Mouse (Mus musculus): Measurements from ENCODE around the gene Nid1.
"Not testable (repeated sequence)": the region's sequence is repeated elsewhere in the genome, so short reads cannot be mapped to it uniquely, and the experiment has no call there.

Nid1 gene

GRCm38 (mm10) chr13:13454249-13454648, 16.9 kb downstream of the Nid1 start:
- DNase-seq, result not testable (repeated sequence)

GRCm38 (mm10) chr13:13455632-13456492, 18.5 kb downstream of the Nid1 start:
- DNase-seq, result not testable (repeated sequence)

GRCm38 (mm10) chr13:13458138-13458737, 20.9 kb downstream of the Nid1 start:
- no peak for DNase-seq

- no peak for DNase-seq
These were observed 23.3 kb downstream of the Nid1 start for GRCm38 (mm10) chr13:13460521-13461138.

DNA sequence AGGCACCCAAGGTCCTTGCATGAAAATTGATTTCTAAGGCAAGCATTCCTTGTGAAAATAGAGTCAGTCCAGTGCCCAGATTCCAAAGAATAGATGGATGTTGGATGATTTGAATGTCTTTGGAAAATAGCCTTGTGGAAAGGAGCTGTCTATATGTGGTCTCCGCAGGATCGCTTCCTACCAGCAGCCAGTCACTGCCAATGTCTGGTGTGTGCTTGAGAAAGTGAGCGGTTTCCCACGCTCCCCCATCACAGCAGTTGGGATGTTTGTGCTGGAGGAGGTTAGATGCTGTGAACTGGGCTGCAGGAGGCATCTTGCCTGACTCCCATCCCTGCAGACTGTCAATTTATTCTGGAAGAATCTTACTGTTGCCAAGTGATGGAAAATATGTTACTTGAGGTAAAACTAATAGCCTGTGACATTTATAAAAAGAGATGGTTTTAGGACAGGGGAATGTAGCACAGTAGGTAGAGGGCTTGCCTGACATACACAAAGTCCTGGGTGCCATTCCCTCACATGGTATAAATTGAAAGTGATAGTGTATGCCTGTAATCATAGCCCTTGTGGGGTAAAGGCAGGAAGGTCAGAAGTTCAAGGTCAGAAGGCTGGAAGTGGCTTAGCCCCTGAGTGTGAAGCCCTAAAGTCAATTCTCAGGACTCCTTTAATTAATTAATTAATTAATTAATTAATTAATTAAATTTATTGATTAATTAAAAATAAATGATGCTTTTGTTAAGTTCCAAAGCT, 24.3 kb downstream of the Nid1 start:
- DNase-seq, result no peak

DNA sequence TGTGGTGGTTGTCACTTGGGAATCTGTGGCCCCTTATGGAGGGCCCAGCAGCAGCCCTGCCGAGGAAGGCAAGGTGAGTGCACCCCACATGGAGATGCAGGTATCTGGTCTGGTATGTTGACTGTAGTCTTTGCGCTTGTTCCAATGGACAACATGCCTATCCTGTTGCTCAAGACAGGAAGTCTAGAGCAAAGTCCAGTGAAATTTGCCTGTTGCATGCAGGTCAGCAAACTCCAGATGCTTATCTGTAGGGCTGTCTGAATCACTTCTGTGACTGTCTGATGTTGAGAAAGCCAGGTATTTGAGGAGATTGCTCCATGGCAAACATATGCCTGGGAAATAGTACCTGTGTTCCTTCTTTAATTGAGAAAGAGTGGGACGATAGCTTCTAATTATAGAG, 26.6 kb downstream of the Nid1 start:
- no peak for DNase-seq

- not testable (repeated sequence) for DNase-seq
These were observed 29.9 kb downstream of the Nid1 start for GRCm38 (mm10) chr13:13467249-13467648.

DNA sequence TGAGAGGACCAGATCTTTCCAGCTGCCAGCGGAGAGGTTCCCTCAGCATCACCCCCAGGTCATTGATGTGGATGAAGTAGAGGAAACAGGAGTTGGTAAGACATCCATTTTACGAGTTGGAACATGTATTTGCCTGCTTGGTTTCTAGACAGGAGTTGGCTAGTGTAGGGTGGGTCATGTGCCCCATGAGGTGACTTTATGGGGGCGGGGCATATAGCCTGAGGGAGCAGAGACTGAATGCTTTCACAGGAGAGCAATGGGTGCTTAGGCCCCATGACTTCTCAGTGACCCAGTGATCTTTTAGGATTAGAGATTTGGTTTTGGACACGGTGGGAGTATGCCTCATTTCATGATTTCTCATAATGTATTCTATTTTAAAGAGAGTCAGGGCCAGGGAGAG, 31.2 kb downstream of the Nid1 start:
- DNase-seq, result no peak

DNA sequence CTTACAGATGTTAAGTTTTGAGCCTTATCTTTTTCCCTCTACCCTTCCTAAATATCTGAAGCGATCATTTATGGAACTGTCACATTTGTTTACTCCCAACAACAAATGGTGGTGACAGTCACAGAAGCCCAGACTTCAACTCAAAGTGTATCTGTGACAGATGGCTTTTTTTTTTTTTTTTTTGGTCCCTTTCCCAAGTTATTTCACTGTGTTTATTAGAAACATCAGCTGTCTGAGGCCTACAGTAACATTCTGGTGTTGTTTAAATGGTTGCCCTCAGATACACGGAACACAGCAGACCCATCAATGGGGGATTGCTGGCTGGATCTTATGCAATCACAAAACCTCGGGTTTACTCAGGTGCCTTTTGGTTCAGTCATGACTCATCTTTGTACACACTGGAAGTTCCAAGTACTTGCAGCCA, 34.0 kb downstream of the Nid1 start:
- DNase-seq, result no peak

- DNase-seq, result not testable (repeated sequence)
These were observed 37.1 kb downstream of the Nid1 start for GRCm38 (mm10) chr13:13474464-13474863.

DNA sequence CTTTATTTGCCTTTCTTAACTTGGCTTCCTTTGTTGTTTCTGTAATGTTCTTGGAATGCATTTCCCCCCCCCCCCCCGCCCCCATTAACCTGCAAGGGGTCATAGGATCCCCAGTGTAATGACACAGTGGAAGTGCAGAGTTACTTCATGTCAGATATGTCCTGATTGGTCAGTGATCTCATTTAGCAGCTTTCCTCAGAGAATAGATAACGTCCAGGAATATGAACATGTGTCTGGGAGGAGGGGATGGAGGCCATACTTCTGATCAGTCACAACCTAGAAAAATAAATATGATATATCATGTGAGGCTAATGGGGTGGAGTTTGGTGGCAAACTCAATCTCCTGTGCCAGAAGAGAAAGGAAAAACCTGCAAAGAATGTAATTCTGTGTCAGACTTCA, 37.6 kb downstream of the Nid1 start:
- no peak for DNase-seq

DNA sequence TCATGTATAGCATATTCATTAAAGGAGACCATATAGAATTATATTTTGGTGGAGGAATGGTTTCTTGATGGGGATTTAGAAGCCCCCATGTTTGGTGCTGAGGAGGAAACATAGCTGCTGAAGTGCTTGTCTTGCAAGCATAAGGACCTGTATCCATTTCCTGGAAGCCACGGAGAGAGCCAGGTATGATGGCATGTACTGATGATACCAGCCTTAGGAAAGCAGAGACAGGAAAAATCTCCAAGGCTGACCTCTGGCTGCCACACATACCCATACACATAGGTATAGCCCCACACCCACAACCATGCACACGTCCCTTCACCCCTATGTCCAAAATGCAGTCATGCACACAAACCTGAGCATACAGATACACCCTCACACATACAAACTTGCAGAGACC, 39.2 kb downstream of the Nid1 start:
- no peak for DNase-seq

DNA sequence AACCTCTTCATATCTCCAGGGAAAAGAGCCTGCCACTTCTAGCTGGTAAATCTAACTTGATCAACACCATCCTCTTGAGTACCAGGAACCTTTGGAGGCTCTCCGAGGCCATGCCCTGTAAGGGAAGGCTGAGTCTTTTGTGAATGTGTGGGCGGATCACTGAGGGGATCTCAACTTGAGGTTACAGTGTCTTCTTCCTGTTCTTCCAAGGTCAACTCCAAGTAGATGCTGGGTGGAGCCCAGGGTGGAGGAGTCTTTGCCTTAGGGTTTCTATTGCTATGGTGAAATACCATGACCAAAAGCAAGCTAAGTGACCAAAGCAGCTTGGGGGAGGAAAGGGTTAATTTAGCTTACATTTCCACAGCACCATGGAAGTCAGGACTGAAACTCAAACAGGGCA, 39.7 kb downstream of the Nid1 start:
- no peak for DNase-seq

- DNase-seq, result no peak
These were observed 42.6 kb downstream of the Nid1 start for GRCm38 (mm10) chr13:13479986-13480385.

GRCm38 (mm10) chr13:13481033-13481432, 43.7 kb downstream of the Nid1 start:
- DNase-seq, result no peak

DNA sequence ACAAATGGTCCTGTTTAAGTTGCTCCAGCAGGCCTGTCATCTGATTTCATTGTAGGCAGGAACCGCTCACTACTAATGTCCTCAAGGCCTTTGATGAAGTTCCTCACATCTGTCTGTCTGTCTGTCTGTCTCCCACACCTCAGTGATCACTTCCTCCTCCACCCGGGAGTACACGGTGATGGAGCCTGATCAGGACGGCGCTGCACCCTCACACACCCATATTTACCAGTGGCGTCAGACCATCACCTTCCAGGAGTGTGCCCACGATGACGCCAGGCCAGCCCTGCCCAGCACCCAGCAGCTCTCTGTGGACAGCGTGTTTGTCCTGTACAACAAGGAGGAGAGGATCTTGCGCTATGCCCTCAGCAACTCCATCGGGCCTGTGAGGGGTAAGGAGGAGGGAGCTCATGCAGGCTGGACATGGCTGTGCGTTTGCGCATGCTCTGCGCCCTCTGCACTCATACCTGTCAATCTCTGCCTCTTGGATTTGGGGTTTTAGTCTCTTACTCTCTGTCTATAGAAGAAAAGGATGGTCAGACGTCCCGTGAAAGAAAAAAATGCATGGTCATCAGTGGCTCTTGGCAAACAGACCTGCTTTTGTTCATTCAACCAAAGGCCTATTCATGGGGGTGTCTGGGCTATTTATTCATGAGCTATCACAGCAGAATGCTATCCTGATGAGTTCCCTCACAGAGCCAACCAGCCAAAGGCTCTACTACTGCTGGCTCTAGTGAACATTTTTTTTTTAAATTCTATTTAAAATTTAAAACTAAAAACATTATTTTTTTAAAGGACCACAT, 44.7 kb downstream of the Nid1 start:
- DNase-seq, result no peak

GRCm38 (mm10) chr13:13484351-13484751, 47.0 kb downstream of the Nid1 start:
- DNase-seq, result no peak

GRCm38 (mm10) chr13:13484883-13485282, 47.5 kb downstream of the Nid1 start:
- no peak for DNase-seq

DNA sequence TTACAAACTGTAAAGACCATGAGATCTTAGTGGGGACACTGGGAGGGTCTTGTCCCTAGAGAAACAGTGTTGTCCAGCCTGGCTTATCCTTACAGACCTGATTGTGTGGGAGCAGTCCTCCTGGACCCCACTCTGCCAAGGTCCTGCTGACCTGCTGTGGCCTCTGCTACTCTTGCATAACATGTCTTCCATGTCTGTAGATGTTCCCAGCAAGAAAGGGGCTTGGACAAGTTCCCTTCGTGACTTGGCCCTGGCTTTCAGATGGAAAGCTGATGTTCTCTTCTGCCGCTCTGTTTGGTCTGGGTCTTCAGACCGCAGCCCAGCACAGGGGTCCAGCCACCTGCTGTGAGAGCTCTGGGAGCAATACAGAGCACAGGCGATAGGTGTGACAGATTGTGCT, 48.3 kb downstream of the Nid1 start:
- DNase-seq, result no peak

- no peak for DNase-seq
These were observed 50.5 kb downstream of the Nid1 start for GRCm38 (mm10) chr13:13487851-13488250.

- no peak for DNase-seq
These were observed 52.5 kb downstream of the Nid1 start for GRCm38 (mm10) chr13:13489861-13490260.

DNA sequence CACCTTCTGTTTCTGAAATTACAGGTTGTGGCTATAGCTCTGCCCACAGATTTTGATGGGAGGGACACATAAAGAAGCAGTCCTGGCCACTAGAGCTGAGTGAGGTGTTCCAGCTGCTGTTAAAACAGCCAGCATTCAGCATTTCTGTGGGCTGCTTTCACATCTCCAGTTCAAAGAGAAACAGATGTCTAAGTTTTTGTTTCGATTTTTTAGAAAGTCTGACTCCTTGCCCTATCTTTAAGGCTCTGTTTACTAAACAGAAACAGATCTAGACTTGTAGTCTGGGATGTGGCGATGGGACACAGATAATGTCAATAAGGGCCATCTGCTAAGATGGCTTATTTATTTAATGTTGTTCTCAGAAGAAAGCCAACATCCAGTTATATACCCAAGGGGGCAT, 54.8 kb downstream of the Nid1 start:
- no peak for DNase-seq

Measured in kidney, adult 8-10 months (tissue).